8 mouse cellular contexts compared by ENCODE assay signal in genomic region chr19:5818590-5818977, GRCm38 (mm10). TPM values are rescaled to one million over a fixed set of nuclear protein-coding genes. Genes with fewer than 3 reads are reported as not detected.
DNase-seq lines count a peak whose midpoint lies in the region; ATAC-seq and TF ChIP-seq lines count a peak whose summit lies in the region.

No protein-coding gene starts in this region.

- no peaks in the 10 kb centered on the region for H3K36me3 ChIP-seq in kidney, postnatal 0 days (ENCODE audit: insufficient read depth, low read length)
- H3K36me3 ChIP-seq in macrophage (ENCODE audit: inconsistent target): no peaks in the 10 kb centered on the region

- peak; percentile 25 to 34 for DNase-seq in cerebellum, postnatal 25 days
- DNase-seq in cerebellum, adult 11 months: no peak
- no peak for DNase-seq in kidney, postnatal 0 days (ENCODE audit: low spot score)
- no peak for DNase-seq in kidney, postnatal 4 days
- no peak for DNase-seq in adrenal gland, adult 2 months
- no peak for DNase-seq in thymus, postnatal 14 days

- ATAC-seq in kidney, postnatal 0 days (replicated peaks; ENCODE audit: low FRiP score, low read depth): no peak

- WGBS in kidney, postnatal 0 days: 71% methylated on average over 6 of the region's 6 CpGs
- WGBS in macrophage (ENCODE audit: missing documents): 87% methylated on average over 6 of the region's 6 CpGs

- H3K4me3 ChIP-seq in kidney, postnatal 0 days (replicated peaks; ENCODE audit: low read depth, low read length): no peak overlapping the region
- no peak overlapping the region for H3K4me3 ChIP-seq in embryonic fibroblast, embryonic 13.5 days (ENCODE audit: insufficient read depth, low read length)
- no peak overlapping the region for H3K4me3 ChIP-seq in macrophage (ENCODE audit: inconsistent target)

- H3K27ac ChIP-seq in kidney, postnatal 0 days: peak overlapping the region; percentile 93
- peak overlapping the region; percentile 29 for H3K27ac ChIP-seq in embryonic fibroblast, embryonic 13.5 days (ENCODE audit: insufficient read depth, low read length)
- H3K27ac ChIP-seq in macrophage: peak overlapping the region; percentile 78

- H3K4me2 ChIP-seq in kidney, postnatal 0 days (ENCODE audit: low read length): peak overlapping the region; percentile 55; the same call in 1 of the 2 replicates

- H3K9ac ChIP-seq in kidney, postnatal 0 days (ENCODE audit: low read depth, low read length): no peak overlapping the region

- H3K4me1 ChIP-seq in kidney, postnatal 0 days (replicated peaks; ENCODE audit: insufficient read depth, low read length): peaks cover 32% of the 10 kb centered on the region
- peaks cover 24% of the 10 kb centered on the region for H3K4me1 ChIP-seq in embryonic fibroblast, embryonic 13.5 days (ENCODE audit: control insufficient read depth, insufficient read depth, low read length)

- H3K79me2 ChIP-seq in macrophage (ENCODE audit: inconsistent target): peaks cover 17% of the 10 kb centered on the region; the same call in 1 of the 2 replicates

- no peak for TF ChIP-seq CTCF in kidney, postnatal 0 days (IDR thresholded peaks at IDR 0.05; ENCODE audit: low read depth)
- no peak for TF ChIP-seq CTCF in embryonic fibroblast, embryonic 13.5 days (IDR thresholded peaks at IDR 0.05; ENCODE audit: borderline replicate concordance, insufficient read depth, low read length)

- no peaks in the 10 kb centered on the region for H3K27me3 ChIP-seq in kidney, postnatal 0 days (ENCODE audit: insufficient read depth, low read length)

- no peaks in the 10 kb centered on the region for H3K9me3 ChIP-seq in kidney, postnatal 0 days (replicated peaks; ENCODE audit: low read length)

- no peak for TF ChIP-seq POLR2A in embryonic fibroblast, embryonic 13.5 days (IDR thresholded peaks at IDR 0.05; ENCODE audit: low read depth, low read length)

RNA-seq across cellular contexts. Expression of gene Scyl1, which starts 47.4 kb away (rescaled TPM):
- polyA plus RNA-seq in kidney, postnatal 0 days (2015; fragmentation: Nextera tagmentation; extraction: Ambion mirVana): 63.5 and 65.1 TPM in 2 replicates
- 78.4 and 83.1 TPM in 2 replicates for polyA plus RNA-seq in embryonic fibroblast, embryonic 13.5 days (2011; ENCODE audit: insufficient read length, low read depth, missing spikeins)
- total RNA-seq in macrophage (2018; cell fraction: chromatin; rRNA removed): 100 to 1,000 TPM in 7 of 26 experiments, 10 to 100 TPM in 19; 63.9 to 148 (median 86.2) TPM
- 10 to 100 TPM; 31.6 to 62.4 (median 45.0) TPM for total RNA-seq in macrophage (2018; cell fraction: cytosol; rRNA removed)
- total RNA-seq in macrophage (2018; cell fraction: nucleus; rRNA removed): 100 to 1,000 TPM in 4 of 26 experiments, 10 to 100 TPM in 22; 42.7 to 104 (median 71.0) TPM
- polyA plus RNA-seq in macrophage (2018): 46.2 to 54.8 TPM (median 52.4 TPM) in 3 replicates
- total RNA-seq in adrenal gland, adult 2 months (2021): 100 to 1,000 TPM; 106 to 109 TPM
- 119 and 125 TPM in 2 replicates for polyA plus RNA-seq in adrenal gland, adult 2 months (2012; rRNA removed)

RNA-seq across cellular contexts. Expression of gene Frmd8, which starts 56.5 kb away (rescaled TPM):
- 31.6 and 35.9 TPM in 2 replicates for polyA plus RNA-seq in kidney, postnatal 0 days (2015; fragmentation: Nextera tagmentation; extraction: Ambion mirVana)
- polyA plus RNA-seq in embryonic fibroblast, embryonic 13.5 days (2011; ENCODE audit: insufficient read length, low read depth, missing spikeins): 24.9 and 35.7 TPM in 2 replicates
- 10 to 100 TPM in 20 of 26 experiments, 1 to 10 TPM in 6; 4.2 to 72.2 (median 26.5) TPM for total RNA-seq in macrophage (2018; cell fraction: chromatin; rRNA removed)
- total RNA-seq in macrophage (2018; cell fraction: cytosol; rRNA removed): 10 to 100 TPM; 14.6 to 30.6 (median 23.5) TPM
- 10 to 100 TPM in 25 of 26 experiments, 1 to 10 TPM in 1; 8.8 to 44.5 (median 22.9) TPM for total RNA-seq in macrophage (2018; cell fraction: nucleus; rRNA removed)
- 8.1 to 26.2 TPM (median 19.8 TPM) in 3 replicates for polyA plus RNA-seq in macrophage (2018)
- total RNA-seq in adrenal gland, adult 2 months (2021): 10 to 100 TPM; 41.2 to 51.4 TPM
- polyA plus RNA-seq in adrenal gland, adult 2 months (2012; rRNA removed): 27.8 and 36.4 TPM in 2 replicates

RNA-seq across cellular contexts. Expression of gene Slc25a45, which starts 59.0 kb away (rescaled TPM):
- 19.9 and 24.5 TPM in 2 replicates for polyA plus RNA-seq in kidney, postnatal 0 days (2015; fragmentation: Nextera tagmentation; extraction: Ambion mirVana)
- 1.3 and 3.5 TPM in 2 replicates for polyA plus RNA-seq in embryonic fibroblast, embryonic 13.5 days (2011; ENCODE audit: insufficient read length, low read depth, missing spikeins)
- 100 to 1,000 TPM in 13 of 26 experiments, 10 to 100 TPM in 11, 1 to 10 TPM in 2; 8.2 to 252 (median 93.8) TPM for total RNA-seq in macrophage (2018; cell fraction: chromatin; rRNA removed)
- 10 to 100 TPM; 23.1 to 86.6 (median 55.7) TPM for total RNA-seq in macrophage (2018; cell fraction: cytosol; rRNA removed)
- total RNA-seq in macrophage (2018; cell fraction: nucleus; rRNA removed): 100 to 1,000 TPM in 15 of 26 experiments, 10 to 100 TPM in 11; 18.0 to 263 (median 107) TPM
- 44.6 to 74.8 TPM (median 53.2 TPM) in 3 replicates for polyA plus RNA-seq in macrophage (2018)
- 10 to 100 TPM; 15.5 to 36.2 TPM for total RNA-seq in adrenal gland, adult 2 months (2021)
- polyA plus RNA-seq in adrenal gland, adult 2 months (2012; rRNA removed): 42.4 and 44.6 TPM in 2 replicates

Comparison
In these comparisons a context has a peak if more than half of its experiments do, and no peak if none do; other contexts are left out.
1. DNase-seq: peak in cerebellum, postnatal 25 days (2 of 2); none in cerebellum, adult 11 months (single experiment), kidney, postnatal 0 days (single experiment), kidney, postnatal 4 days (0 of 2), adrenal gland, adult 2 months (single experiment) and thymus, postnatal 14 days (single experiment).
2. H3K27ac ChIP-seq: peak in every context shown above with its lines; median percentile 93 in kidney, postnatal 0 days; 78 in macrophage; 29 in embryonic fibroblast, embryonic 13.5 days.